Mouse (Mus musculus): ENCODE measurements around the gene Tbrg4.

GRCm38 (mm10) chr11:6567951-6568350 lies 57.9 kb downstream of the Tbrg4 start:
- TF ChIP-seq CTCF (IDR thresholded peaks at IDR 0.05; ENCODE audit: borderline replicate concordance, extremely low read depth, insufficient read depth, insufficient read length) (no peak), POLR2A (IDR thresholded peaks at IDR 0.05; ENCODE audit: borderline replicate concordance, extremely low read depth, insufficient read depth, insufficient read length, poor library complexity, severe bottlenecking) (no peak)

Data from brain, embryonic 14.5 days (tissue).